Comparison of ENCODE assay signal across 7 mouse cellular contexts in the genomic region with DNA sequence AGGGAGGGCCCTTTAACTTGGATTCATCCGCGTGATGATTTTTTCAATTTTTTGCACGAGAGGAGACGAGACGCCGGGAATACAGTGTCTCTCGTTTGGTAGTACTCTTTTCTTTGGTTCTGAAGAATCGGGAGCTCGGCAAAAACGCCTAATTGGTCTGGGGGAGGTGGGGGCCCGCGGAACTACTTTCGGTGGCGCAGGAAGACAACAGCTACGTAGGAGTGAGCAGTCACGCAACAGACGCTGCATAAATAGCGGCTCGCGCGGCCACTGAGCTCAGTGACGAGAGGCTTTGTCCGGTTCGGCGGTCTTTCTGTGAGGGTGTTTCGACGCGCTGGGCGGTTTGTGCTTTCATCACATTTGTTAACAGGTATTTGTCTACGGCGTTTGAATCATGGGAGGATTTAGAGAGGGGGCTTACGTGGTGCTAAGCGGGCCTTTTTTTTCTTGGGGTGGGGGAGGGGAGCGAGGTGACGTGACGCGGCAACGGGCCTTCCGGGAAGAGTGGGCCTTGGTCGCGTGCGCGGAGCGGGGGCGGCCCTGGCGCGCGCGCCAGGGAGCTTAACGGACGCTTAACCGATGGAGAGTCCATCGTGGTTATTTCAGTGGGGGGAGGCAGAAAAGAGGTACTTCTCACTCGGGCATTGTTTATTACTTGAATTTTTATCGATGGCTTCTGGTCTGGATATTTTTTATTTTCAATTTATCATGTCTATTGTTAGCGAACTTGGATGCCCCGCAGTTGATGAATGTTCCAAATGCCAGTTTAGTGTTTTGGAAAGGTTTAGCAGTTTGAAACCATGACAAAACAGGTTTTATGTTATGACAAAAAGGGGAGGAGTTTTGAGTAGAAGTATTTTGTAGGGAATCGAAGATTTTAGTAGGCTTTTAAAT. TPM values are rescaled to one million over a fixed set of nuclear protein-coding genes. Genes with fewer than 3 reads are reported as not detected.
DNase-seq lines count a peak whose midpoint lies in the region; ATAC-seq and TF ChIP-seq lines count a peak whose summit lies in the region.

No protein-coding gene starts in this region.

- TF ChIP-seq POLR2A in limb, embryonic 14.5 days (IDR thresholded peaks at IDR 0.05; ENCODE audit: borderline replicate concordance, extremely low read depth, insufficient read depth, insufficient read length), result peak; percentile 100; the same call in 1 of the 2 replicates
- peak; percentile 99 for TF ChIP-seq POLR2A in spleen, adult 2 months (IDR thresholded peaks at IDR 0.05; ENCODE audit: low read depth, low read length)

- H3K9ac ChIP-seq in intestine, postnatal 0 days (ENCODE audit: low read depth, low read length), result peak overlapping the region; percentile 83
- peak overlapping the region; percentile 75 for H3K9ac ChIP-seq in limb, embryonic 14.5 days (ENCODE audit: low read depth, low read length, severe bottlenecking)
- peak overlapping the region; percentile 76 for H3K9ac ChIP-seq in midbrain, embryonic 16.5 days (ENCODE audit: low read depth, low read length)

- H3K4me2 ChIP-seq in intestine, postnatal 0 days (replicated peaks; ENCODE audit: low read depth), result peak overlapping the region; percentile 86
- peak overlapping the region; percentile 50 for H3K4me2 ChIP-seq in limb, embryonic 14.5 days (replicated peaks; ENCODE audit: low read depth, low read length, severe bottlenecking)
- peak overlapping the region; percentile 59 for H3K4me2 ChIP-seq in midbrain, embryonic 16.5 days (ENCODE audit: low read length)

- peak; percentile 83 for ATAC-seq in intestine, postnatal 0 days
- ATAC-seq in limb, embryonic 14.5 days (ENCODE audit: low FRiP score, low read depth), result peak; percentile 89
- peak; percentile 87 for ATAC-seq in midbrain, embryonic 16.5 days

- H3K27me3 ChIP-seq in intestine, postnatal 0 days (replicated peaks; ENCODE audit: control insufficient read depth, insufficient read depth, low read length), result no peaks in the 10 kb centered on the region
- no peaks in the 10 kb centered on the region for H3K27me3 ChIP-seq in limb, embryonic 14.5 days (ENCODE audit: control insufficient read depth, insufficient read depth, low read length)
- no peaks in the 10 kb centered on the region for H3K27me3 ChIP-seq in midbrain, embryonic 16.5 days (ENCODE audit: control insufficient read depth, insufficient read depth, low read depth, low read length)
- no peaks in the 10 kb centered on the region for H3K27me3 ChIP-seq in spleen, adult 2 months (ENCODE audit: control insufficient read depth, insufficient read depth, low read length)

- TF ChIP-seq CTCF in intestine, postnatal 0 days (IDR thresholded peaks at IDR 0.05; ENCODE audit: low read depth), result no peak
- no peak for TF ChIP-seq CTCF in spleen, adult 2 months (IDR thresholded peaks at IDR 0.05; ENCODE audit: extremely low read depth, insufficient read depth, insufficient read length, insufficient replicate concordance)

- DNase-seq in adrenal gland, adult 8-10 months, result peak; percentile 83
- DNase-seq in embryo, embryonic 11.5 days (ENCODE audit: low read depth, low spot score), result peak; percentile 84
- DNase-seq in gastrocnemius, postnatal 4 days (ENCODE audit: low spot score in 2 of 2), result peak; percentile 87 to 93
- peak; percentile 93 for DNase-seq in limb, embryonic 14.5 days (ENCODE audit: low spot score)
- peak in 1 of 2 experiments; percentile 80 for DNase-seq in spleen, adult 2 months (ENCODE audit: low read depth in 1 of 2, low spot score in 2 of 2)

- WGBS in intestine, postnatal 0 days, result under 1% methylated on average over 58 of the region's 58 CpGs
- WGBS in limb, embryonic 14.5 days, result under 1% methylated on average over 58 of the region's 58 CpGs
- under 1% methylated on average over 58 of the region's 58 CpGs for WGBS in midbrain, embryonic 16.5 days
- under 1% methylated on average over 58 of the region's 58 CpGs for WGBS in spleen, adult 2 months

- peak overlapping the region; percentile 82 for H3K27ac ChIP-seq in intestine, postnatal 0 days (ENCODE audit: low read depth, low read length)
- H3K27ac ChIP-seq in limb, embryonic 14.5 days (replicated peaks; ENCODE audit: low read depth, low read length), result peak overlapping the region; percentile 81
- H3K27ac ChIP-seq in midbrain, embryonic 16.5 days (ENCODE audit: low read length), result peak overlapping the region; percentile 98
- peak overlapping the region; percentile 91 for H3K27ac ChIP-seq in spleen, adult 2 months (ENCODE audit: insufficient read depth, low read length)

- no peaks in the 10 kb centered on the region for H3K9me3 ChIP-seq in intestine, postnatal 0 days (ENCODE audit: control insufficient read depth)
- H3K9me3 ChIP-seq in limb, embryonic 14.5 days (ENCODE audit: control insufficient read depth, low read length), result no peaks in the 10 kb centered on the region
- no peaks in the 10 kb centered on the region for H3K9me3 ChIP-seq in midbrain, embryonic 16.5 days (replicated peaks; ENCODE audit: control insufficient read depth, low read length, poor library complexity, severe bottlenecking)

- no peaks in the 10 kb centered on the region for H3K4me1 ChIP-seq in intestine, postnatal 0 days (replicated peaks; ENCODE audit: control insufficient read depth, insufficient read depth, low read length)
- peaks cover 24% of the 10 kb centered on the region for H3K4me1 ChIP-seq in limb, embryonic 14.5 days (ENCODE audit: control insufficient read depth, insufficient read depth, low read length)
- peaks cover 46% of the 10 kb centered on the region for H3K4me1 ChIP-seq in midbrain, embryonic 16.5 days (ENCODE audit: control insufficient read depth, insufficient read depth, low read length)
- H3K4me1 ChIP-seq in spleen, adult 2 months (ENCODE audit: control insufficient read depth, insufficient read depth, insufficient read length), result no peaks in the 10 kb centered on the region

- H3K36me3 ChIP-seq in intestine, postnatal 0 days (ENCODE audit: control insufficient read depth, insufficient read depth), result peaks cover 10% of the 10 kb centered on the region; the same call in 1 of the 2 replicates
- H3K36me3 ChIP-seq in limb, embryonic 14.5 days (ENCODE audit: control insufficient read depth, insufficient read depth, low read length), result peaks cover 23% of the 10 kb centered on the region
- H3K36me3 ChIP-seq in midbrain, embryonic 16.5 days (ENCODE audit: control insufficient read depth, insufficient read depth, low read length), result no peaks in the 10 kb centered on the region
- H3K36me3 ChIP-seq in spleen, adult 2 months (ENCODE audit: control insufficient read depth, insufficient read depth, low read length), result peaks cover 12% of the 10 kb centered on the region

- H3K4me3 ChIP-seq in intestine, postnatal 0 days (ENCODE audit: low read depth, low read length), result peak overlapping the region; percentile 88
- peak overlapping the region; percentile 77 for H3K4me3 ChIP-seq in limb, embryonic 14.5 days (replicated peaks; ENCODE audit: low read length)
- peak overlapping the region; percentile 56 for H3K4me3 ChIP-seq in midbrain, embryonic 16.5 days (ENCODE audit: low read depth, low read length)
- peak overlapping the region; percentile 61 for H3K4me3 ChIP-seq in spleen, adult 2 months (ENCODE audit: extremely low read depth, insufficient read depth, insufficient read length)

RNA-seq across cellular contexts. Expression of a gene that starts 0.5 kb away (rescaled TPM):
- total RNA-seq in adrenal gland, adult 8-10 months (2022), result 1,000 to 10,000 TPM; 1,433 to 1,769 (median 1,540) TPM
- total RNA-seq in gastrocnemius, postnatal 4 days (2021), result 1,000 to 10,000 TPM; 1,167 to 1,215 TPM
- 2,405 and 2,440 TPM in 2 replicates for polyA plus RNA-seq in intestine, postnatal 0 days (2015; fragmentation: Nextera tagmentation; extraction: Ambion mirVana)
- 3,111 and 3,234 TPM in 2 replicates for polyA plus RNA-seq in limb, embryonic 14.5 days (2012; rRNA removed)
- polyA plus RNA-seq in limb, embryonic 14.5 days (2014; fragmentation: Nextera tagmentation; extraction: Ambion mirVana), result 3,423 and 3,655 TPM in 2 replicates
- 4,809 and 4,815 TPM in 2 replicates for polyA plus RNA-seq in midbrain, embryonic 16.5 days (2015; fragmentation: Nextera tagmentation; extraction: Ambion mirVana)
- 1,229 and 1,312 TPM in 2 replicates for polyA plus RNA-seq in spleen, adult 2 months (2012; rRNA removed)

RNA-seq across cellular contexts. Expression of a gene that starts 12.4 kb away (rescaled TPM):
- 10 to 100 TPM; 31.1 to 42.2 (median 39.0) TPM for total RNA-seq in adrenal gland, adult 8-10 months (2022)
- 10 to 100 TPM; 13.6 to 22.4 TPM for total RNA-seq in gastrocnemius, postnatal 4 days (2021)
- polyA plus RNA-seq in intestine, postnatal 0 days (2015; fragmentation: Nextera tagmentation; extraction: Ambion mirVana), result 54.9 and 55.2 TPM in 2 replicates
- 40.5 and 47.6 TPM in 2 replicates for polyA plus RNA-seq in limb, embryonic 14.5 days (2012; rRNA removed)
- 26.7 and 27.0 TPM in 2 replicates for polyA plus RNA-seq in limb, embryonic 14.5 days (2014; fragmentation: Nextera tagmentation; extraction: Ambion mirVana)
- polyA plus RNA-seq in midbrain, embryonic 16.5 days (2015; fragmentation: Nextera tagmentation; extraction: Ambion mirVana), result 51.2 and 54.4 TPM in 2 replicates
- 8.5 and 9.4 TPM in 2 replicates for polyA plus RNA-seq in spleen, adult 2 months (2012; rRNA removed)

RNA-seq across cellular contexts. Expression of a gene that starts 22.8 kb away (rescaled TPM):
- 1 to 10 TPM; 3.6 to 7.2 (median 4.9) TPM for total RNA-seq in adrenal gland, adult 8-10 months (2022)
- 1 to 10 TPM; 3.6 to 4.7 TPM for total RNA-seq in gastrocnemius, postnatal 4 days (2021)
- polyA plus RNA-seq in intestine, postnatal 0 days (2015; fragmentation: Nextera tagmentation; extraction: Ambion mirVana), result 6.0 and 6.3 TPM in 2 replicates
- 2.7 and 2.8 TPM in 2 replicates for polyA plus RNA-seq in limb, embryonic 14.5 days (2012; rRNA removed)
- 2.9 and 4.3 TPM in 2 replicates for polyA plus RNA-seq in limb, embryonic 14.5 days (2014; fragmentation: Nextera tagmentation; extraction: Ambion mirVana)
- polyA plus RNA-seq in midbrain, embryonic 16.5 days (2015; fragmentation: Nextera tagmentation; extraction: Ambion mirVana), result 43.5 and 43.7 TPM in 2 replicates
- polyA plus RNA-seq in spleen, adult 2 months (2012; rRNA removed), result 35.4 and 39.8 TPM in 2 replicates
